Mouse (Mus musculus): ENCODE data around the gene Csf2rb. TPM values are rescaled to one million over a fixed set of nuclear protein-coding genes. Genes with fewer than 3 reads are reported as not detected.

Csf2rb gene
- polyA plus RNA-seq, 1 experiment from 2014 or later: 3.9 TPM

DNA sequence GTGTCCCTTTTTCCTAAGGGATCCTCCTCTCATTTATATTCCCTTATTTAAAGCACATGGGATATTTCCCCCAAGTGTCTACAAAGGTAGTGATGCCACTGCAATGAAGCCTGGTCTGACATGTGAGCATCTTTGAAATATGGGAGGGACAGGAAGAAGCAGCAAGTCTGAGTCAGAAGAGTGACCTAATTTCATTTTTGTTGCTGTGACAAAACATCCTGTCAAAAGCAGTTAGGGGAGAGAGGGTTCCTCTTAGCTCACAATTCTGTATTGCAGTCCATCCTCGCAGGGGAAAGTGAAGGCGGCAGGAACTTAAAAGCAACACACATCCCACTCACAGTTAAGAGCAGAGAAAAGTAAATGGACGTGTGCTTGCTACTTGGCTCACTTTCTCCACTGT, 65.3 kb downstream of the Csf2rb start:
- H3K4me1 ChIP-seq: peaks cover 4% of the 10 kb centered on the region
- H3K9me3 ChIP-seq: no peaks in the 10 kb centered on the region
- no peak for DNase-seq (ENCODE audit: extremely low spot score, low spot score)
- H3K27me3 ChIP-seq (ENCODE audit: poor library complexity, severe bottlenecking): no peaks in the 10 kb centered on the region
- WGBS: 81% methylated on average over 3 of the region's 3 CpGs
- no peaks in the 10 kb centered on the region for H3K36me3 ChIP-seq (replicated peaks)
- H3K27ac ChIP-seq: no peak overlapping the region
- H3K4me3 ChIP-seq: no peak overlapping the region

DNA sequence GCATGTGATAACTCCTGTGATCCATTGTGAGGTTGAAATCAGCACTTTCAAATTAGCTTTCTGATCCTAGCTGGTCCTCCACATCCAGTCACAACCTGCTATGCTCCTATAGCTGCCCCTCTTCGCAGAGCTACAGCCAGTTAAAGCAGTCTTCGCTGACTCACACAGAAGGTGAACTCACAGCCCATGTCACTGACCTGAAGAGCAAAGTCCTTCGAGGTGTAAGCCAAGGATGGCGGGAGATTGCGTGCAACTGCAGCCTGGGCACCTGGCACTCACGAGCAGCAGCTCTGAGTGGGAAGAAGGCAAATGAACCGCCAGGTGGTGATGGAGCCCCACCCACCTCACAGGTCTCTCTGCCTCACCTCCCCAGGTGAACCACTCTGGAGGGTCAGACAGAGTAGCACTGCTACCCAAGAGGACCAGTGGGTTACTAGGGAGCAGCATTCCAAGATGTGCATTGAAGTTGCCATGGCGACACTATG, 70.0 kb downstream of the Csf2rb start, which contains the start of gene Tex33:
Tex33 (minus strand) TSS at position 435 of the 485 bp plus-strand sequence.
- Histone ChIP-seq H3K27me3 (ENCODE audit: poor library complexity, severe bottlenecking) (no peaks in the 10 kb centered on the region), H3K9me3 (no peaks in the 10 kb centered on the region), H3K4me1 (peaks cover 7% of the 10 kb centered on the region), H3K36me3 (replicated peaks) (no peaks in the 10 kb centered on the region), H3K4me3 (no peak within 1 kb of the TSS), H3K27ac (no peak within 1 kb of the TSS)
- WGBS: 85% methylated on average over 8 of the region's 8 CpGs
- DNase-seq (ENCODE audit: extremely low spot score, low spot score): no peak

DNA sequence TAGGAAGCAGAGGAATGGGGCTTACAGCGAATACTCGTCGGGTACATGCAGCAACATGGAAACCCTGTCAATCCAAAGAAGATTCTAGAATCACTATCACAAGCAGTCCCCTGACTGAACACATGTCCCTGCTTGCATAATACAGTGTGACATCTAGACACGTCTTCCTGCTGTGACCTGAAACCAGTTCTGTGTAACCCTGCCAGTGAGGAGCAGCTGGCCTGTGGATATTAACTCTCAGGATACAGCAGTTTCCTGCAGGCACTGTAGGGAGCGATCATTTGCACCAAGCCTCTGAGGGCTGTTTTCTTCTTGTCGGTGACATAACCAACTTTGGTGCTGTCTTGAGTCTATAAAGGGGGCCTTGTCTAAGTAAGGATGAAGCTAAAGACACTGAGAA, 75.8 kb downstream of the Csf2rb start:
- Histone ChIP-seq H3K9me3 (no peaks in the 10 kb centered on the region), H3K27ac (no peak overlapping the region), H3K4me1 (peaks cover 43% of the 10 kb centered on the region), H3K27me3 (ENCODE audit: poor library complexity, severe bottlenecking) (no peaks in the 10 kb centered on the region; the same call in 1 of the 2 replicates), H3K4me3 (no peak overlapping the region), H3K36me3 (replicated peaks) (no peaks in the 10 kb centered on the region)
- no peak for DNase-seq (ENCODE audit: extremely low spot score, low spot score)
- WGBS: 89% methylated on average over 6 of the region's 6 CpGs

DNA sequence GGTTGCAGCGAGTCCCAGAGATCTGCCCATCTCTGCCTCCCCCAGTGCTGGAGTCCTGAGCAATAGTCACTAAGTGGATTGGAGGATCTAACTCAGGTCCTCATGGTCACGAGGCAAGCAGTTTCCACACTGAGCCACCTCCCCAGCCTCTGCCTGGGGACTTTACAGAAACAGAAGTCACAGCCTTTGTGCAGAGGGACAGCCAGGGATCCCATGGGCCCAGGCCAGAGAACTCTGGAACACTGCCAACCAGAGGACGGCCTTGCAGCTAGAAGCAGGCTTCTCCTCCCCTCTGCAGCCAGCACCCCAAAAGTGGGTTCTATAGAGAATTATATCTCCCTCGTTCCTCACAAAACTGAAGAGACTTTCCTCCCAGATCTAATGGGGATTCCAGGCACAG, 76.4 kb downstream of the Csf2rb start:
- Histone ChIP-seq H3K9me3 (no peaks in the 10 kb centered on the region), H3K4me1 (peaks cover 49% of the 10 kb centered on the region), H3K27me3 (ENCODE audit: poor library complexity, severe bottlenecking) (no peaks in the 10 kb centered on the region; the same call in 1 of the 2 replicates), H3K36me3 (replicated peaks) (no peaks in the 10 kb centered on the region), H3K4me3 (no peak overlapping the region), H3K27ac (no peak overlapping the region)
- no peak for DNase-seq (ENCODE audit: extremely low spot score, low spot score)
- 82% methylated on average over 4 of the region's 4 CpGs for WGBS

DNA sequence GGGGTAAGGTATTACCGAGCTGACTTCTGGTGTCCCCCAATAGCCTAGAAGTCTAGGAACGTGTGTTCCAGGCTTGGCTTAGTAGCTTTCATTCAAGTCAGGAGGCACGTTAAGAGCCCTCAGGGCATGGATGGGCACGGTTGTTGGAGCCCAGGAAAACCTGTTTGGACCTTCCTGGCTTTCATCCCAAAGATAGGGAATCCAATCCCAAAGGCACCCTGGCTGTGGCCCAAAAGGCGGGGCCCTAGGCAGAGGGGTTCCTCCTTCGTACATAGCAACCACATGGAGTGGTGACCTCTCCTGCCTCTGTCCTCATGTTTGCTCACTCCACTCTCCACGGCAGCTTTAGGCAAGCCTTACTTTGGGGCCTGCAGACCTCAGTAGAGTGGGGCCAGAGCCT, 76.9 kb downstream of the Csf2rb start:
- no peak overlapping the region for H3K4me3 ChIP-seq
- H3K9me3 ChIP-seq: no peaks in the 10 kb centered on the region
- no peaks in the 10 kb centered on the region for H3K36me3 ChIP-seq (replicated peaks)
- H3K27ac ChIP-seq: no peak overlapping the region
- WGBS: 82% methylated on average over 7 of the region's 7 CpGs
- no peak for DNase-seq (ENCODE audit: extremely low spot score, low spot score)
- peaks cover 1% of the 10 kb centered on the region; the same call in 1 of the 2 replicates for H3K27me3 ChIP-seq (ENCODE audit: poor library complexity, severe bottlenecking)
- H3K4me1 ChIP-seq: peaks cover 54% of the 10 kb centered on the region

DNA sequence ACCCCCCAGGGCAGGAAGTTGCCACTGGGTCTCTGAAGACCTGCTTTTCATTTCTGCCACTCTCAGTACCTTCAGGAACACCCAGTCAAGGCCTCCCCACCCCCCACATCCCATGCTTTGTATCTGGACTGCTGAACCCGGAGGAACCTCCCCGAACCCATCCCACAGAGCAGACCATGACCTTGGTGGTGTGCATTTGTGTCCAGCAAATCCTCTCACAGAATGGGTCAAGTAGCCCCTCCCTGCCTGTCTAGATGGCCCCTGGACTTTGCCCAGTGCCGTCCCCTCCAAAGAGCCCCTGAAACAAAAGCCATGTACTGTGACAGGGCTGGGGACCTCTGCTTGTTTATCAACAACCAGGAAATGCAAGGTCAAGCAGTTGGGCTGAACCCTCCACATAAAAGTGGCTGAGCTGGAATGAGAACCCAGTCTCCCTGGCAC, 77.8 kb downstream of the Csf2rb start:
- DNase-seq (ENCODE audit: extremely low spot score, low spot score): no peak
- Histone ChIP-seq H3K27me3 (ENCODE audit: poor library complexity, severe bottlenecking) (peaks cover 10% of the 10 kb centered on the region), H3K36me3 (replicated peaks) (no peaks in the 10 kb centered on the region), H3K4me1 (peaks cover 63% of the 10 kb centered on the region), H3K27ac (peak overlapping the region; percentile 37), H3K4me3 (no peak overlapping the region), H3K9me3 (no peaks in the 10 kb centered on the region)
- 62% methylated on average over 3 of the region's 3 CpGs for WGBS

Small RNA genes lying within 50 kb of the gene (microRNA-seq; reads per million reads assigned to microRNA genes)
- gene Mir7676-1 (not detected), gene Mir7676-2 (not detected)

Other genes with a start within 250 kb of the Csf2rb start
- 0.05 and 0.20 TPM in 2 replicates for gene Cacng2, start 205.7 kb upstream of the Csf2rb start, polyA plus RNA-seq (2016; fragmentation: Nextera tagmentation; extraction: Ambion mirVana)
- gene Ift27, start 151.6 kb upstream of the Csf2rb start, polyA plus RNA-seq (2016; fragmentation: Nextera tagmentation; extraction: Ambion mirVana): 158 and 162 TPM in 2 replicates
- gene Pvalb, start 119.4 kb upstream of the Csf2rb start, polyA plus RNA-seq (2016; fragmentation: Nextera tagmentation; extraction: Ambion mirVana): not detected in 2 replicates
- 4.1 and 6.0 TPM in 2 replicates for gene Ncf4, start 81.0 kb upstream of the Csf2rb start, polyA plus RNA-seq (2016; fragmentation: Nextera tagmentation; extraction: Ambion mirVana)
- 0.42 and 0.43 TPM in 2 replicates for gene Csf2rb2, start 20.0 kb upstream of the Csf2rb start, polyA plus RNA-seq (2016; fragmentation: Nextera tagmentation; extraction: Ambion mirVana)
- not detected in 2 replicates for gene Tex33, start 70.2 kb downstream of the Csf2rb start, polyA plus RNA-seq (2016; fragmentation: Nextera tagmentation; extraction: Ambion mirVana)
- 11.8 and 11.9 TPM in 2 replicates for gene Tst, start 80.2 kb downstream of the Csf2rb start, polyA plus RNA-seq (2016; fragmentation: Nextera tagmentation; extraction: Ambion mirVana)
- 0.90 and 2.0 TPM in 2 replicates for gene Mpst, start 80.7 kb downstream of the Csf2rb start, polyA plus RNA-seq (2016; fragmentation: Nextera tagmentation; extraction: Ambion mirVana)
- gene Kctd17, start 102.8 kb downstream of the Csf2rb start, polyA plus RNA-seq (2016; fragmentation: Nextera tagmentation; extraction: Ambion mirVana): 56.8 and 57.1 TPM in 2 replicates
- gene Tmprss6, start 142.9 kb downstream of the Csf2rb start, polyA plus RNA-seq (2016; fragmentation: Nextera tagmentation; extraction: Ambion mirVana): 0.30 and 0.39 TPM in 2 replicates
- not detected in 2 replicates for gene Il2rb, start 169.5 kb downstream of the Csf2rb start, polyA plus RNA-seq (2016; fragmentation: Nextera tagmentation; extraction: Ambion mirVana)
- 8.4 and 8.8 TPM in 2 replicates for gene C1qtnf6, start 205.7 kb downstream of the Csf2rb start, polyA plus RNA-seq (2016; fragmentation: Nextera tagmentation; extraction: Ambion mirVana)
- 0.09 TPM in 1 of 2 replicates, not detected in the other for gene Sstr3, start 218.9 kb downstream of the Csf2rb start, polyA plus RNA-seq (2016; fragmentation: Nextera tagmentation; extraction: Ambion mirVana)
- gene Rac2, start 247.0 kb downstream of the Csf2rb start, polyA plus RNA-seq (2016; fragmentation: Nextera tagmentation; extraction: Ambion mirVana): 3.1 and 6.1 TPM in 2 replicates

All from forebrain, embryonic 10.5 days (tissue).